Mouse (Mus musculus) ES-CJ7 (cell line): ENCODE data around the gene Cbx5.
A peak's percentile ranks its signal among the peaks of the same experiment; 100 is the strongest.

ENCODE experiments used
- DNase-seq: peaks from one replicate; pipeline ENCODE4 v3.0.0; 2011; ENCODE audit warnings: low read depth, low spot score

Cbx5 gene

GRCm38 (mm10) chr15:103214971-103215907 lies 24.4 kb downstream of the Cbx5 start:
- DNase-seq = peak; percentile 97

- DNase-seq = no peak
Measured at GRCm38 (mm10) chr15:103214149-103214548, 25.5 kb downstream of the Cbx5 start.

DNA sequence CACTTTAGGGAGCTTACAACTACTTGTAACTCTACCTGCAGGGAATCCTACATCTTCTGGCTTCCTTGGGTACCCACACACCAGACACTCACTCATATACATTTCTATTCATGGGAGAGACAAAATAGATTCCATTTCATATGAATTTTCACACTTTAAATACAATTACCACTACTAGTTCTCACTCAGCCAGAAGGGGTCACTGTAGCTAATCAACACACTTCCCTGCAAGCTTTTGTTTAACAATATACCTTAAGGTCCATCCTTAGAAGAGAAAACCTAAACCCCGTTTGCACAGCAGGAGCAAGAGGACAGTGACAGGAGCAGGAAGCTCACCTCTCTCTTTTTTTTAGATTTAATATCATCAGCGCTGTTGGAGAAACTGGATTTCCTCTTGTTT lies 34.5 kb downstream of the Cbx5 start:
- DNase-seq = no peak

DNA sequence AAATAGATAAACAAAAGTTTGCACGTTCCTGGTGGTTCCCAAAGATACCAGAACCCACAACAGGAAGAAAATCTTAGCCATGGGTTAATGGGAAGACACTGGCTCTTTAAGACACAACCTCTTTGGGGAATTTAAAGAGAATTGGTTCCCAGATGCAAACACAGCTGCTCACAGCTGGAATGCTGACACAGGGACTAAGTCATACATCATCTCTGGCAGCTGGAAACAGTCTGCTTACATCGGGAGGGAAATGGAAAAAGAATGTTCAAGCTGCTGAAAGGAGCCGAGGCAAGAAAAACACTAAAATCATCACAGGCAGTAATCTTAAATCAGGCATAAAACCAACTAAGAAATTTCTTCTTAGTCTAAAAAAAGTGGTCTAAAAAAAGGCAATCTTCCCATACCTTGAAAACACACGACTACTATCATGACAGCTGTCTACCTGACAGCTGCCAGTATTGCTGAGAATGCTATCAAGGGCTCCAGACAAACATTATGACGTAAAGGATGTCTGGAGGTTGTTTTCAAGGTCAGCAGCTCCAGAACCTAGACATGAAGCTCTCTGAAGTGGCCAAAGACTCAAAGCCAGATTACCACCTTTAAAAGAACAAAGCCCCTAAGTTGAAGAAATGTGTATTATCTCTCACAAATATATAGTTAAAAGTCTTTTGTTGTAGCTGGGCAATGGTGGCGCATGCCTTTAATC lies 37.4 kb downstream of the Cbx5 start:
- no peak for DNase-seq

- no peak for DNase-seq
Measured at GRCm38 (mm10) chr15:103197785-103198184, 41.8 kb downstream of the Cbx5 start.

- DNase-seq = no peak
Measured at GRCm38 (mm10) chr15:103196835-103197234, 42.8 kb downstream of the Cbx5 start.

GRCm38 (mm10) chr15:103193606-103194005 lies 46.0 kb downstream of the Cbx5 start:
- no peak for DNase-seq

- peak; percentile 54 for DNase-seq
Measured at GRCm38 (mm10) chr15:103190531-103191462, 48.8 kb downstream of the Cbx5 start.

GRCm38 (mm10) chr15:103190083-103190482 lies 49.5 kb downstream of the Cbx5 start:
- no peak for DNase-seq

DNA sequence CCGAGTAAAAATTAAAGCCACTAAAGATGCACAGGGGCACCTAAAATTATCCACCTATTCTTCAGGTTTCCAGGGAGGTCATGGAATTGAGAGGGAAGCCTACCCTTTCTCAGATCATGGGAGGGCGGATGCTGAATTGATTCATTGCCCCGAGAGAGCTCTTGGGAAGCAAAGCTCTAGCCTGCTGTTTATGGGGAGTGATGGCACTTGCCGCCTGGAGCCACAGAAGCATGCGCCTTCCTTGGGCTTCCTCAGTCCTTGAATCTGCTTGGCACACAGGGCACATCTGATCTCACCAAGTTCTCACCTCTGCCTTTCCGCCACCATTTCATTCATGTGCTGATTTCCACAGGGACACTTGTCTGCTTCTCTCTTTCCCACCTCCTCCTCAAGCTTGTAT lies 51.8 kb downstream of the Cbx5 start:
- no peak for DNase-seq

- DNase-seq = peak; percentile 58
Measured at GRCm38 (mm10) chr15:103185462-103186198, 54.0 kb downstream of the Cbx5 start.

- DNase-seq = peak; percentile 64
Measured at GRCm38 (mm10) chr15:103183651-103184610, 55.7 kb downstream of the Cbx5 start.

GRCm38 (mm10) chr15:103183135-103183534 lies 56.5 kb downstream of the Cbx5 start:
- peak; percentile 94 for DNase-seq

GRCm38 (mm10) chr15:103182166-103182790 lies 57.3 kb downstream of the Cbx5 start:
- peak; percentile 88 for DNase-seq

DNA sequence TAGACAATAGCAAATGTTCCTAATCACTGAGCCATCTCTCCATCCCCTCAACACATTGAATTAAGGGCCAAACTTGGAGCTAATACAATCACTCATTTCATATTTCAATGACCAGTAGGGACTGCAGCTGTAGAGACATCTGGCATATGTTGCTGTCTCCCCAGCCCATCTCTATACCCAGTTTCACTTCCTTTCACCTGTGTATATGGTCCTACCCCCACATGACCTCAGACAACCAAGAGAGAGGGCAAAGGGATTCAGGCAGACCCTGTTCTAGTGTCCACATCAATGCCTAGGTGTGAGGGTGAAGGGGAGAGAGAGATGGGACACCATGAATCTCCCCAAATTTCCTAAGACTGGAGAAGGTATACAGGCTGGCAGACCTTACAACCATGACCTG lies 59.2 kb downstream of the Cbx5 start:
- no peak for DNase-seq

- DNase-seq = no peak
Measured at GRCm38 (mm10) chr15:103178767-103179166, 60.8 kb downstream of the Cbx5 start.

- peak; percentile 81 for DNase-seq
Measured at GRCm38 (mm10) chr15:103178137-103178536, 61.5 kb downstream of the Cbx5 start.

- peak; percentile 66 for DNase-seq
Measured at GRCm38 (mm10) chr15:103177611-103178041, 62.0 kb downstream of the Cbx5 start.

GRCm38 (mm10) chr15:103176874-103177421 lies 62.7 kb downstream of the Cbx5 start:
- DNase-seq = peak; percentile 91
